17 mouse cellular contexts compared by ENCODE assay signal in the genomic region with DNA sequence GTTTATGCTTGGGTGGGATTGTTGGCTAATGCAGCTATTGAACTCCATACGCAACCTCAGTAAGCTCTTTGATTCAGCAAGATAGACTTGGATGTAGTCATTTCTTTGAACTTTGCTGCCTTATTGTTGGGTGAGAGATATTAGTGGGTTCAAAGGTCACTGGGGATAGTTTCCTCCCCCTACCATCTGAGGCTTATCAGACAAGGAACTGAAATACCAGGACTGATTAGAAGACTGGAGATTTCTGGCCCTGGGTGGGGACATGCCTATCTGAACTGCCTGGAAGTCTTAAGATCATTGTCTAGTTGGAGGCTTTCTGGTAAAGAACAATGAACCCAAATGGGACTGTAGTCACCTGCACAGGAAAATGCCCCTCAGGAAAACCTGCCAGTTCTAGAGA. TPM values are rescaled to one million over a fixed set of nuclear protein-coding genes. Genes with fewer than 3 reads are reported as not detected.
ATAC-seq and TF ChIP-seq lines count a peak whose summit lies in the region.
"Had no signal": no experiment of that assay in that cellular context is flagged by ENCODE, and none has a peak within 500 bp of the region (broad histone marks: within the 10 kb centered on the region; RNA-seq: fewer than 3 reads in every experiment).

No protein-coding gene starts in this region.

- TF ChIP-seq POLR2A in small intestine, adult 2 months (IDR thresholded peaks at IDR 0.05; ENCODE audit: low read depth, low read length), result no peak

- H3K4me2 ChIP-seq in intestine, embryonic 15.5 days (replicated peaks), result no peak overlapping the region
- H3K4me2 ChIP-seq in intestine, embryonic 16.5 days (ENCODE audit: low read depth, low read length), result no peak overlapping the region
- no peak overlapping the region for H3K4me2 ChIP-seq in midbrain, embryonic 13.5 days (replicated peaks)
- H3K4me2 ChIP-seq: embryonic facial prominence, embryonic 13.5 days; embryonic facial prominence, embryonic 15.5 days; forebrain, embryonic 12.5 days had no signal

- TF ChIP-seq CTCF in small intestine, adult 2 months (IDR thresholded peaks at IDR 0.05; ENCODE audit: extremely low read depth, insufficient read length, insufficient replicate concordance, low read depth, low read length), result no peak

- no peaks in the 10 kb centered on the region for H3K27me3 ChIP-seq in intestine, embryonic 15.5 days (replicated peaks)
- H3K27me3 ChIP-seq in intestine, embryonic 16.5 days (replicated peaks; ENCODE audit: control insufficient read depth, insufficient read depth, low read length), result no peaks in the 10 kb centered on the region
- H3K27me3 ChIP-seq in small intestine, adult 2 months (ENCODE audit: control insufficient read depth, insufficient read depth, low read length), result no peaks in the 10 kb centered on the region
- H3K27me3 ChIP-seq in midbrain, embryonic 13.5 days, result no peaks in the 10 kb centered on the region
- H3K27me3 ChIP-seq: CH12.LX; embryonic facial prominence, embryonic 13.5 days; embryonic facial prominence, embryonic 15.5 days; forebrain, embryonic 12.5 days had no signal

- H3K36me3 ChIP-seq in intestine, embryonic 15.5 days, result no peaks in the 10 kb centered on the region
- no peaks in the 10 kb centered on the region for H3K36me3 ChIP-seq in intestine, embryonic 16.5 days (ENCODE audit: control insufficient read depth, insufficient read depth, low read length)
- no peaks in the 10 kb centered on the region for H3K36me3 ChIP-seq in small intestine, adult 2 months (ENCODE audit: control insufficient read depth, insufficient read depth, low read length)
- H3K36me3 ChIP-seq in midbrain, embryonic 13.5 days, result no peaks in the 10 kb centered on the region
- H3K36me3 ChIP-seq: embryonic facial prominence, embryonic 13.5 days; embryonic facial prominence, embryonic 15.5 days; forebrain, embryonic 10.5 days; forebrain, embryonic 12.5 days; G1E had no signal

- no peak overlapping the region for H3K9ac ChIP-seq in intestine, embryonic 15.5 days
- no peak overlapping the region for H3K9ac ChIP-seq in intestine, embryonic 16.5 days (ENCODE audit: low read depth, low read length)
- H3K9ac ChIP-seq in midbrain, embryonic 13.5 days (replicated peaks), result no peak overlapping the region
- H3K9ac ChIP-seq: embryonic facial prominence, embryonic 13.5 days; embryonic facial prominence, embryonic 15.5 days; forebrain, embryonic 12.5 days had no signal

- peak; percentile 85 for ATAC-seq in intestine, embryonic 15.5 days
- peak; percentile 87 for ATAC-seq in intestine, embryonic 16.5 days
- no peak for ATAC-seq in CD4-positive, CD25-positive, alpha-beta regulatory T cell, adult 4 months
- no peak for ATAC-seq in midbrain, embryonic 13.5 days
- ATAC-seq: forebrain, embryonic 14.5 days; forebrain, embryonic 16.5 days had no signal

- H3K9me3 ChIP-seq in intestine, embryonic 15.5 days, result no peaks in the 10 kb centered on the region
- H3K9me3 ChIP-seq in intestine, embryonic 16.5 days (ENCODE audit: control insufficient read depth, low read length), result 0 out of 2 replicates have a peak, but pooled peaks cover 2% of the 10 kb centered on the region
- no peaks in the 10 kb centered on the region for H3K9me3 ChIP-seq in midbrain, embryonic 13.5 days
- H3K9me3 ChIP-seq: embryonic facial prominence, embryonic 13.5 days; embryonic facial prominence, embryonic 15.5 days; forebrain, embryonic 12.5 days; G1E had no signal

- WGBS in intestine, embryonic 15.5 days, result 56% methylated on average over 1 of the region's 1 CpGs
- 66% methylated on average over 1 of the region's 1 CpGs for WGBS in intestine, embryonic 16.5 days
- 30% methylated on average over 1 of the region's 1 CpGs for WGBS in small intestine, adult 2 months
- 80% methylated on average over 1 of the region's 1 CpGs for WGBS in midbrain, embryonic 13.5 days

- H3K4me3 ChIP-seq in intestine, embryonic 15.5 days (replicated peaks), result no peak overlapping the region
- no peak overlapping the region for H3K4me3 ChIP-seq in intestine, embryonic 16.5 days (ENCODE audit: low read length)
- no peak overlapping the region for H3K4me3 ChIP-seq in small intestine, adult 2 months (ENCODE audit: low read depth, low read length)
- H3K4me3 ChIP-seq in midbrain, embryonic 13.5 days (replicated peaks), result no peak overlapping the region
- H3K4me3 ChIP-seq: embryonic facial prominence, embryonic 13.5 days; embryonic facial prominence, embryonic 15.5 days; erythroblast, embryonic 14.5 days; forebrain, embryonic 10.5 days; forebrain, embryonic 12.5 days had no signal

- no peaks in the 10 kb centered on the region for H3K4me1 ChIP-seq in intestine, embryonic 15.5 days (replicated peaks)
- H3K4me1 ChIP-seq in intestine, embryonic 16.5 days (ENCODE audit: control insufficient read depth, insufficient read depth, low read length), result 0 out of 2 replicates have a peak, but pooled peaks cover 2% of the 10 kb centered on the region
- H3K4me1 ChIP-seq in small intestine, adult 2 months (ENCODE audit: control insufficient read depth, insufficient read depth, insufficient read length, low read length), result peaks cover 20% of the 10 kb centered on the region; the same call in 1 of the 2 replicates
- no peaks in the 10 kb centered on the region for H3K4me1 ChIP-seq in midbrain, embryonic 13.5 days (replicated peaks)
- H3K4me1 ChIP-seq: embryonic facial prominence, embryonic 13.5 days; embryonic facial prominence, embryonic 15.5 days; forebrain, embryonic 12.5 days had no signal

- H3K27ac ChIP-seq in intestine, embryonic 15.5 days, result peak overlapping the region; percentile 32; the same call in 1 of the 2 replicates
- H3K27ac ChIP-seq in intestine, embryonic 16.5 days (ENCODE audit: low read length), result peak overlapping the region; percentile 65
- peak overlapping the region; percentile 75 for H3K27ac ChIP-seq in small intestine, adult 2 months (ENCODE audit: insufficient read depth, low read depth, low read length)
- H3K27ac ChIP-seq in midbrain, embryonic 13.5 days, result no peak overlapping the region
- H3K27ac ChIP-seq: embryonic facial prominence, embryonic 13.5 days; embryonic facial prominence, embryonic 15.5 days; forebrain, embryonic 10.5 days; forebrain, embryonic 12.5 days had no signal

RNA-seq across cellular contexts. Expression of gene Clnk, which starts 26.4 kb away (rescaled TPM):
- 0.54 and 0.57 TPM in 2 replicates for polyA plus RNA-seq in intestine, embryonic 15.5 days (2015; fragmentation: Nextera tagmentation; extraction: Ambion mirVana)
- 0.28 and 0.57 TPM in 2 replicates for polyA plus RNA-seq in intestine, embryonic 16.5 days (2015; fragmentation: Nextera tagmentation; extraction: Ambion mirVana)
- polyA plus RNA-seq in small intestine, adult 2 months (2012; rRNA removed), result 0.15 and 0.25 TPM in 2 replicates
- polyA plus RNA-seq in CD4-positive, CD25-positive, alpha-beta regulatory T cell, adult 4 months (2017; shearing (Covaris generic)), result not detected
- 0.12 and 0.24 TPM in 2 replicates for polyA plus RNA-seq in midbrain, embryonic 13.5 days (2015; fragmentation: Nextera tagmentation; extraction: Ambion mirVana)
- polyA plus RNA-seq: adrenal gland, adult 2 months; C2C12; embryonic facial prominence, embryonic 11.5 days; embryonic facial prominence, embryonic 13.5 days; erythroblast, embryonic 14.5 days; forebrain, embryonic 10.5 days; forebrain, embryonic 12.5 days; G1E had no signal

Comparison
In these comparisons a context has a peak if more than half of its experiments do, and no peak if none do; other contexts are left out.
1. ATAC-seq: peak in intestine, embryonic 15.5 days (single experiment) and intestine, embryonic 16.5 days (single experiment); none in CD4-positive, CD25-positive, alpha-beta regulatory T cell, adult 4 months (single experiment) and midbrain, embryonic 13.5 days (single experiment).